Mouse (Mus musculus): ENCODE measurements around the gene Zscan4-ps1.
"Not testable (repeated sequence)": the region's sequence is repeated elsewhere in the genome, so short reads cannot be mapped to it uniquely, and the experiment has no call there.

The Zscan4-ps1 gene

GRCm38 (mm10) chr7:11069591-11069990 lies at the start of gene Zscan4-ps1:
Gene Zscan4-ps1 (minus strand): TSS chr7:11069691.
- DNase-seq: not testable (repeated sequence)

Data from B cell, adult 2 months (primary cell).